Mouse (Mus musculus) urinary bladder, postnatal 0 days (tissue): ENCODE measurements around the gene Cass4. TPM values are rescaled to one million over a fixed set of nuclear protein-coding genes. Genes with fewer than 3 reads are reported as not detected.

Experiments
- polyA plus RNA-seq: library from polyadenylated mRNA; unstranded; fragments of >200 nt; fragmentation: Nextera tagmentation; extraction: Ambion mirVana; gene quantifications from 2 replicates; pipeline ENCODE4 v1.2.1, GENCODE M21; 2015

The Cass4 gene
- polyA plus RNA-seq: 0.45 and 0.77 TPM in 2 replicates

GRCm38 (mm10) chr2:172393391-172394051, at the start of gene Cass4:
Gene Cass4, plus strand, starts transcription at chr2:172393794.

GRCm38 (mm10) chr2:172345258-172345738, 48.3 kb upstream of the Cass4 start, which contains the start of gene Fam210b:
Gene Fam210b, plus strand, starts transcription at chr2:172345565.

GRCm38 (mm10) chr2:172370411-172371223, 23.0 kb upstream of the Cass4 start, which contains the start of the genes Aurka and Cstf1:
Gene Aurka, minus strand, starts transcription at chr2:172370535.
Gene Cstf1, plus strand, starts transcription at chr2:172370681.

GRCm38 (mm10) chr2:172439843-172440639, 46.4 kb downstream of the Cass4 start, which contains the start of gene Rtf2:
Gene Rtf2, plus strand, starts transcription at chr2:172440556.

GRCm38 (mm10) chr2:172458496-172458895, 64.9 kb downstream of the Cass4 start, which contains the start of gene Gcnt7:
Gene Gcnt7, minus strand, starts transcription at chr2:172458596.

GRCm38 (mm10) chr2:172472318-172472717, 78.7 kb downstream of the Cass4 start, which contains the start of gene Fam209:
Gene Fam209, plus strand, starts transcription at chr2:172472520.

Other genes with a start within 250 kb of the Cass4 start
- not detected in 2 replicates for gene Mc3r, start 145.3 kb upstream of the Cass4 start, polyA plus RNA-seq
- 16.2 and 17.2 TPM in 2 replicates for gene Fam210b, start 48.2 kb upstream of the Cass4 start, polyA plus RNA-seq
- gene Aurka, start 23.3 kb upstream of the Cass4 start, polyA plus RNA-seq: 13.6 and 19.1 TPM in 2 replicates
- gene Cstf1, start 23.1 kb upstream of the Cass4 start, polyA plus RNA-seq: 21.0 and 21.4 TPM in 2 replicates
- 59.1 and 60.9 TPM in 2 replicates for gene Rtf2, start 46.8 kb downstream of the Cass4 start, polyA plus RNA-seq
- 0.39 and 0.60 TPM in 2 replicates for gene Gcnt7, start 64.8 kb downstream of the Cass4 start, polyA plus RNA-seq
- 0.25 and 0.40 TPM in 2 replicates for gene Fam209, start 78.7 kb downstream of the Cass4 start, polyA plus RNA-seq
- gene Tfap2c, start 155.8 kb downstream of the Cass4 start, polyA plus RNA-seq: 3.8 and 4.6 TPM in 2 replicates